ENCODE assay signal across 8 mouse cellular contexts in genomic region chr11:102137625-102138446, GRCm38 (mm10). TPM values are rescaled to one million over a fixed set of nuclear protein-coding genes. Genes with fewer than 3 reads are reported as not detected.
DNase-seq lines count a peak whose midpoint lies in the region; ATAC-seq and TF ChIP-seq lines count a peak whose summit lies in the region.

No protein-coding gene starts in this region.

- H3K4me3 ChIP-seq in kidney, embryonic 14.5 days (ENCODE audit: low read length), result no peak overlapping the region; the same call in 1 of the 2 replicates
- H3K4me3 ChIP-seq in forebrain, embryonic 10.5 days, result peak overlapping the region; percentile 42
- H3K4me3 ChIP-seq in limb, embryonic 14.5 days (replicated peaks; ENCODE audit: low read length), result peak overlapping the region; percentile 34
- peak overlapping the region; percentile 29 for H3K4me3 ChIP-seq in neural tube, embryonic 15.5 days (replicated peaks)

- no peaks in the 10 kb centered on the region for H3K9me3 ChIP-seq in kidney, embryonic 14.5 days (ENCODE audit: control insufficient read depth, low read length)
- no peaks in the 10 kb centered on the region for H3K9me3 ChIP-seq in forebrain, embryonic 10.5 days
- no peaks in the 10 kb centered on the region for H3K9me3 ChIP-seq in limb, embryonic 14.5 days (ENCODE audit: control insufficient read depth, low read length)
- H3K9me3 ChIP-seq in neural tube, embryonic 15.5 days (replicated peaks), result no peaks in the 10 kb centered on the region

- no peak for DNase-seq in kidney, adult 9 months
- no peak for DNase-seq in forebrain, embryonic 10.5 days (ENCODE audit: extremely low spot score, low spot score)
- DNase-seq in limb, embryonic 14.5 days (ENCODE audit: low spot score), result no peak
- no peak for DNase-seq in cerebellum, postnatal 10 days
- no peak for DNase-seq in adrenal gland, postnatal 25 days
- DNase-seq in urinary bladder, postnatal 14 days (ENCODE audit: low spot score), result no peak

- H3K27ac ChIP-seq in kidney, embryonic 14.5 days (ENCODE audit: low read depth, low read length), result no peak overlapping the region
- peak overlapping the region; percentile 45; the same call in 1 of the 2 replicates for H3K27ac ChIP-seq in forebrain, embryonic 10.5 days
- H3K27ac ChIP-seq in limb, embryonic 14.5 days (replicated peaks; ENCODE audit: low read depth, low read length), result no peak overlapping the region
- no peak overlapping the region for H3K27ac ChIP-seq in neural tube, embryonic 15.5 days (replicated peaks)

- H3K4me2 ChIP-seq in kidney, embryonic 14.5 days (replicated peaks; ENCODE audit: low read depth, low read length), result peak overlapping the region; percentile 47
- H3K4me2 ChIP-seq in limb, embryonic 14.5 days (replicated peaks; ENCODE audit: low read depth, low read length, severe bottlenecking), result peak overlapping the region; percentile 64
- peak overlapping the region; percentile 66 for H3K4me2 ChIP-seq in neural tube, embryonic 15.5 days

- TF ChIP-seq POLR2A in limb, embryonic 14.5 days (IDR thresholded peaks at IDR 0.05; ENCODE audit: borderline replicate concordance, extremely low read depth, insufficient read depth, insufficient read length), result no peak

- 51% methylated on average over 13 of the region's 13 CpGs for WGBS in kidney, embryonic 14.5 days
- 46% methylated on average over 13 of the region's 13 CpGs for WGBS in forebrain, embryonic 10.5 days
- WGBS in limb, embryonic 14.5 days, result 49% methylated on average over 13 of the region's 13 CpGs
- WGBS in neural tube, embryonic 15.5 days, result 47% methylated on average over 13 of the region's 13 CpGs

- H3K9ac ChIP-seq in kidney, embryonic 14.5 days (ENCODE audit: low read depth, low read length), result no peak overlapping the region
- H3K9ac ChIP-seq in limb, embryonic 14.5 days (ENCODE audit: low read depth, low read length, severe bottlenecking), result no peak overlapping the region
- H3K9ac ChIP-seq in neural tube, embryonic 15.5 days (replicated peaks), result peak overlapping the region; percentile 42; the same call in 1 of the 2 replicates

- peaks cover 6% of the 10 kb centered on the region; the same call in 1 of the 2 replicates for H3K4me1 ChIP-seq in kidney, embryonic 14.5 days (ENCODE audit: control insufficient read depth, insufficient read depth, low read length)
- peaks cover 16% of the 10 kb centered on the region for H3K4me1 ChIP-seq in forebrain, embryonic 10.5 days
- H3K4me1 ChIP-seq in limb, embryonic 14.5 days (ENCODE audit: control insufficient read depth, insufficient read depth, low read length), result no peaks in the 10 kb centered on the region
- H3K4me1 ChIP-seq in neural tube, embryonic 15.5 days, result peaks cover 10% of the 10 kb centered on the region

- no peaks in the 10 kb centered on the region; the same call in 1 of the 2 replicates for H3K27me3 ChIP-seq in kidney, embryonic 14.5 days (ENCODE audit: control insufficient read depth, insufficient read depth, low read length)
- H3K27me3 ChIP-seq in forebrain, embryonic 10.5 days (ENCODE audit: poor library complexity, severe bottlenecking), result peaks cover 57% of the 10 kb centered on the region
- no peaks in the 10 kb centered on the region for H3K27me3 ChIP-seq in limb, embryonic 14.5 days (ENCODE audit: control insufficient read depth, insufficient read depth, low read length)
- H3K27me3 ChIP-seq in neural tube, embryonic 15.5 days (replicated peaks), result 0 out of 2 replicates have a peak, but pooled peaks cover 17% of the 10 kb centered on the region

- 0 out of 2 replicates have a peak, but pooled peaks have one; percentile 3 for ATAC-seq in kidney, embryonic 14.5 days (ENCODE audit: low FRiP score, low TSS enrichment)
- no peak; the same call in 1 of the 2 replicates for ATAC-seq in limb, embryonic 14.5 days (ENCODE audit: low FRiP score, low read depth)
- ATAC-seq in neural tube, embryonic 15.5 days (ENCODE audit: low FRiP score), result no peak

- H3K36me3 ChIP-seq in kidney, embryonic 14.5 days (ENCODE audit: control insufficient read depth, insufficient read depth, low read length), result no peaks in the 10 kb centered on the region
- no peaks in the 10 kb centered on the region for H3K36me3 ChIP-seq in forebrain, embryonic 10.5 days (replicated peaks)
- H3K36me3 ChIP-seq in limb, embryonic 14.5 days (ENCODE audit: control insufficient read depth, insufficient read depth, low read length), result no peaks in the 10 kb centered on the region
- no peaks in the 10 kb centered on the region for H3K36me3 ChIP-seq in neural tube, embryonic 15.5 days

RNA-seq across cellular contexts. Expression of gene Nags, which starts 7.5 kb away (rescaled TPM):
- polyA plus RNA-seq in kidney, embryonic 14.5 days (2014; fragmentation: Nextera tagmentation; extraction: Ambion mirVana), result 0.09 TPM in 1 of 2 replicates, not detected in the other
- polyA plus RNA-seq in forebrain, embryonic 10.5 days (2016; fragmentation: Nextera tagmentation; extraction: Ambion mirVana), result not detected in 2 replicates
- polyA plus RNA-seq in limb, embryonic 14.5 days (2012; rRNA removed), result 0.06 and 0.09 TPM in 2 replicates
- polyA plus RNA-seq in limb, embryonic 14.5 days (2014; fragmentation: Nextera tagmentation; extraction: Ambion mirVana), result not detected in 2 replicates
- 0.10 TPM in 1 of 2 replicates, not detected in the other for polyA plus RNA-seq in neural tube, embryonic 15.5 days (2015; fragmentation: Nextera tagmentation; extraction: Ambion mirVana)
- total RNA-seq in adrenal gland, postnatal 25 days (2021), result 0.27 and 1.3 TPM in 2 replicates

RNA-seq across cellular contexts. Expression of gene Tmem101, which starts 18.4 kb away (rescaled TPM):
- polyA plus RNA-seq in kidney, embryonic 14.5 days (2014; fragmentation: Nextera tagmentation; extraction: Ambion mirVana), result 26.5 and 28.2 TPM in 2 replicates
- polyA plus RNA-seq in forebrain, embryonic 10.5 days (2016; fragmentation: Nextera tagmentation; extraction: Ambion mirVana), result 37.3 and 39.8 TPM in 2 replicates
- 37.1 and 47.9 TPM in 2 replicates for polyA plus RNA-seq in limb, embryonic 14.5 days (2012; rRNA removed)
- polyA plus RNA-seq in limb, embryonic 14.5 days (2014; fragmentation: Nextera tagmentation; extraction: Ambion mirVana), result 29.7 and 34.5 TPM in 2 replicates
- 41.2 and 41.5 TPM in 2 replicates for polyA plus RNA-seq in neural tube, embryonic 15.5 days (2015; fragmentation: Nextera tagmentation; extraction: Ambion mirVana)
- total RNA-seq in adrenal gland, postnatal 25 days (2021), result 14.2 and 22.1 TPM in 2 replicates

RNA-seq across cellular contexts. Expression of gene Pyy, which starts 30.2 kb away (rescaled TPM):
- not detected in 2 replicates for polyA plus RNA-seq in kidney, embryonic 14.5 days (2014; fragmentation: Nextera tagmentation; extraction: Ambion mirVana)
- not detected in 2 replicates for polyA plus RNA-seq in forebrain, embryonic 10.5 days (2016; fragmentation: Nextera tagmentation; extraction: Ambion mirVana)
- not detected in 2 replicates for polyA plus RNA-seq in limb, embryonic 14.5 days (2012; rRNA removed)
- polyA plus RNA-seq in limb, embryonic 14.5 days (2014; fragmentation: Nextera tagmentation; extraction: Ambion mirVana), result not detected in 2 replicates
- polyA plus RNA-seq in neural tube, embryonic 15.5 days (2015; fragmentation: Nextera tagmentation; extraction: Ambion mirVana), result 1.0 and 7.8 TPM in 2 replicates
- not detected in 2 replicates for total RNA-seq in adrenal gland, postnatal 25 days (2021)

RNA-seq across cellular contexts. Expression of gene Ppy, which starts 36.7 kb away (rescaled TPM):
- polyA plus RNA-seq in kidney, embryonic 14.5 days (2014; fragmentation: Nextera tagmentation; extraction: Ambion mirVana), result not detected in 2 replicates
- not detected in 2 replicates for polyA plus RNA-seq in forebrain, embryonic 10.5 days (2016; fragmentation: Nextera tagmentation; extraction: Ambion mirVana)
- not detected in 2 replicates for polyA plus RNA-seq in limb, embryonic 14.5 days (2012; rRNA removed)
- not detected in 2 replicates for polyA plus RNA-seq in limb, embryonic 14.5 days (2014; fragmentation: Nextera tagmentation; extraction: Ambion mirVana)
- polyA plus RNA-seq in neural tube, embryonic 15.5 days (2015; fragmentation: Nextera tagmentation; extraction: Ambion mirVana), result 0.36 TPM in 1 of 2 replicates, not detected in the other
- not detected in 2 replicates for total RNA-seq in adrenal gland, postnatal 25 days (2021)

RNA-seq across cellular contexts. Expression of gene Lsm12, which starts 47.3 kb away (rescaled TPM):
- 93.9 and 106 TPM in 2 replicates for polyA plus RNA-seq in kidney, embryonic 14.5 days (2014; fragmentation: Nextera tagmentation; extraction: Ambion mirVana)
- polyA plus RNA-seq in forebrain, embryonic 10.5 days (2016; fragmentation: Nextera tagmentation; extraction: Ambion mirVana), result 137 and 141 TPM in 2 replicates
- 38.5 and 40.0 TPM in 2 replicates for polyA plus RNA-seq in limb, embryonic 14.5 days (2012; rRNA removed)
- polyA plus RNA-seq in limb, embryonic 14.5 days (2014; fragmentation: Nextera tagmentation; extraction: Ambion mirVana), result 83.8 and 86.0 TPM in 2 replicates
- polyA plus RNA-seq in neural tube, embryonic 15.5 days (2015; fragmentation: Nextera tagmentation; extraction: Ambion mirVana), result 111 and 121 TPM in 2 replicates
- 72.6 and 92.6 TPM in 2 replicates for total RNA-seq in adrenal gland, postnatal 25 days (2021)
